Mouse (Mus musculus): ENCODE results near the gene Ppp3r2. TPM values are rescaled to one million over a fixed set of nuclear protein-coding genes. Genes with fewer than 3 reads are reported as not detected.

Ppp3r2 gene
- polyA plus RNA-seq (2017; shearing (Covaris generic)): 0.12 TPM

GRCm38 (mm10) chr4:49681812-49682211 lies at the start of gene Ppp3r2:
Gene Ppp3r2, minus strand, starts transcription at chr4:49682024.

GRCm38 (mm10) chr4:49631319-49632138 lies 50.3 kb downstream of the Ppp3r2 start, which contains the start of gene Rnf20:
Gene Rnf20, plus strand, starts transcription at chr4:49632006.

Other genes starting within 250 kb of the Ppp3r2 start
- gene Acnat1, start 208.1 kb downstream of the Ppp3r2 start, polyA plus RNA-seq (2017; shearing (Covaris generic)): not detected
- not detected for gene Baat, start 175.5 kb downstream of the Ppp3r2 start, polyA plus RNA-seq (2017; shearing (Covaris generic))
- 28.5 TPM for gene Mrpl50, start 160.9 kb downstream of the Ppp3r2 start, polyA plus RNA-seq (2017; shearing (Covaris generic))
- gene Zfp189, start 160.8 kb downstream of the Ppp3r2 start, polyA plus RNA-seq (2017; shearing (Covaris generic)): 4.4 TPM
- not detected for gene Aldob, start 132.5 kb downstream of the Ppp3r2 start, polyA plus RNA-seq (2017; shearing (Covaris generic))
- not detected for gene Tmem246, start 84.1 kb downstream of the Ppp3r2 start, polyA plus RNA-seq (2017; shearing (Covaris generic))
- gene Rnf20, start 50.0 kb downstream of the Ppp3r2 start, polyA plus RNA-seq (2017; shearing (Covaris generic)): 70.8 TPM
- gene Grin3a, start 163.7 kb upstream of the Ppp3r2 start, polyA plus RNA-seq (2017; shearing (Covaris generic)): 0.06 TPM